Mouse (Mus musculus): ENCODE measurements around the gene Dph7.

- TF ChIP-seq POLR2A (IDR thresholded peaks at IDR 0.05; ENCODE audit: control insufficient read depth, extremely low read depth, insufficient read depth, low read length, poor library complexity) (no peak), CTCF (IDR thresholded peaks at IDR 0.05; ENCODE audit: borderline replicate concordance, control insufficient read depth, extremely low read depth, insufficient read depth, low read length, poor library complexity) (no peak)
Observed at GRCm38 (mm10) chr2:25008250-25008649, 46.0 kb downstream of the Dph7 start.

Measured in thymus, adult 2 months (tissue).